Mouse (Mus musculus): ENCODE measurements around the gene 4930590J08Rik. TPM values are rescaled to one million over a fixed set of nuclear protein-coding genes. Genes with fewer than 3 reads are reported as not detected.

4930590J08Rik gene
- polyA plus RNA-seq, 1 experiment from 2014 or later = 1.2 TPM

DNA sequence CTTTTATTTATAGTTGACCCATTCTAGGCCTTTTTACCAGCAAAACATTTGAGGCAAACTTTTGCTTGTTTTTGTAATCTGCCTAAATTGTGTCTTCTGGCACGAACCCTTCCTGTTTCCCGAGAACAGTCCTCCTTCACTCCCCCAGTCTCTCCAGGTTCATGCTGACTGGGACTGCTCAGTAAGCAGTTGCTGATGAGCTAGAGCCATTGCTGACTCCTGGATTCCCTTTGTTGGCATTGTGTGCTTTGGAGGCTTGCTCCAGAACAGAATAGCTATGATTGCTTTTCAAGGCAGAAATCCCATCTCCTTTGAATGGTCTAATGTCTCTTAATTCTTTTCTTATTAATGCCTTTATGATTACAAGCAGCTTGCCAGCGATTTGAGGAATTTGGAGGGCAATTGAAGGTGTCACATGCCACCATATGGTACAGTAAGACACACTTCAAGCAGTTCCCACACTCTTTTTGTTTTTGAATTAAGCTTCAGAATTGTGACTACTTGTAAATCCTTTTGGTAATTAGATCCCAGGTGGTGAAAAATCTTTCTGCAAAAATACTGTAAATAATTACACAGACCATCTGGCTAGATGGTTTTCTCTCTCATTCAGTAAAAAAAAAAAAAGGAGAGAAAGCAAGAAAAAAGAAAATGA is 13.2 kb upstream of the 4930590J08Rik start:
- H3K27me3 ChIP-seq (ENCODE audit: control insufficient read depth, insufficient read depth, low read length) = no peaks in the 10 kb centered on the region
- WGBS = 79% methylated on average over 3 of the region's 3 CpGs
- ATAC-seq (ENCODE audit: low FRiP score) = no peak
- no peak overlapping the region for H3K4me2 ChIP-seq (replicated peaks; ENCODE audit: low read depth, low read length)
- peaks cover 13% of the 10 kb centered on the region for H3K36me3 ChIP-seq (ENCODE audit: control insufficient read depth, insufficient read depth, low read length)
- no peak overlapping the region for H3K27ac ChIP-seq (ENCODE audit: low read depth, low read length)
- no peaks in the 10 kb centered on the region for H3K4me1 ChIP-seq (replicated peaks; ENCODE audit: control insufficient read depth, insufficient read depth, low read length)
- no peak overlapping the region for H3K9ac ChIP-seq (ENCODE audit: low read depth, low read length)
- H3K9me3 ChIP-seq (ENCODE audit: control insufficient read depth, low read length) = no peaks in the 10 kb centered on the region
- no peak overlapping the region for H3K4me3 ChIP-seq (ENCODE audit: low read depth, low read length)
- no peak for DNase-seq (ENCODE audit: low spot score)

- H3K36me3 ChIP-seq (ENCODE audit: control insufficient read depth, insufficient read depth, low read length) = peaks cover 18% of the 10 kb centered on the region
- H3K4me2 ChIP-seq (replicated peaks; ENCODE audit: low read depth, low read length) = no peak overlapping the region
- no peak for ATAC-seq (ENCODE audit: low FRiP score)
- no peak overlapping the region for H3K9ac ChIP-seq (ENCODE audit: low read depth, low read length)
- H3K27ac ChIP-seq (ENCODE audit: low read depth, low read length) = no peak overlapping the region
- H3K9me3 ChIP-seq (ENCODE audit: control insufficient read depth, low read length) = no peaks in the 10 kb centered on the region
- no peaks in the 10 kb centered on the region for H3K4me1 ChIP-seq (replicated peaks; ENCODE audit: control insufficient read depth, insufficient read depth, low read length)
- no peak overlapping the region for H3K4me3 ChIP-seq (ENCODE audit: low read depth, low read length)
- WGBS = 95% methylated on average over 5 of the region's 5 CpGs
- H3K27me3 ChIP-seq (ENCODE audit: control insufficient read depth, insufficient read depth, low read length) = no peaks in the 10 kb centered on the region
- no peak for DNase-seq (ENCODE audit: low spot score)
Measured at GRCm38 (mm10) chr6:91890615-91891014, 12.0 kb upstream of the 4930590J08Rik start.

GRCm38 (mm10) chr6:91891776-91892175 is 10.8 kb upstream of the 4930590J08Rik start:
- no peak overlapping the region for H3K4me2 ChIP-seq (replicated peaks; ENCODE audit: low read depth, low read length)
- H3K27ac ChIP-seq (ENCODE audit: low read depth, low read length) = no peak overlapping the region
- H3K9ac ChIP-seq (ENCODE audit: low read depth, low read length) = no peak overlapping the region
- H3K9me3 ChIP-seq (ENCODE audit: control insufficient read depth, low read length) = no peaks in the 10 kb centered on the region
- H3K36me3 ChIP-seq (ENCODE audit: control insufficient read depth, insufficient read depth, low read length) = peaks cover 11% of the 10 kb centered on the region; the same call in 1 of the 2 replicates
- no peak overlapping the region for H3K4me3 ChIP-seq (ENCODE audit: low read depth, low read length)
- 92% methylated on average over 2 of the region's 2 CpGs for WGBS
- DNase-seq (ENCODE audit: low spot score) (no peak), ATAC-seq (ENCODE audit: low FRiP score) (no peak)
- no peaks in the 10 kb centered on the region for H3K4me1 ChIP-seq (replicated peaks; ENCODE audit: control insufficient read depth, insufficient read depth, low read length)
- no peaks in the 10 kb centered on the region for H3K27me3 ChIP-seq (ENCODE audit: control insufficient read depth, insufficient read depth, low read length)

- DNase-seq (ENCODE audit: low spot score) = no peak
- no peaks in the 10 kb centered on the region for H3K4me1 ChIP-seq (replicated peaks; ENCODE audit: control insufficient read depth, insufficient read depth, low read length)
- no peaks in the 10 kb centered on the region for H3K27me3 ChIP-seq (ENCODE audit: control insufficient read depth, insufficient read depth, low read length)
- peaks cover 29% of the 10 kb centered on the region for H3K36me3 ChIP-seq (ENCODE audit: control insufficient read depth, insufficient read depth, low read length)
- H3K4me3 ChIP-seq (ENCODE audit: low read depth, low read length) = no peak overlapping the region
- 93% methylated on average over 3 of the region's 3 CpGs for WGBS
- no peak for ATAC-seq (ENCODE audit: low FRiP score)
- H3K27ac ChIP-seq (ENCODE audit: low read depth, low read length) = no peak overlapping the region
- no peaks in the 10 kb centered on the region for H3K9me3 ChIP-seq (ENCODE audit: control insufficient read depth, low read length)
- no peak overlapping the region for H3K4me2 ChIP-seq (replicated peaks; ENCODE audit: low read depth, low read length)
- H3K9ac ChIP-seq (ENCODE audit: low read depth, low read length) = no peak overlapping the region
Measured at GRCm38 (mm10) chr6:91896783-91897182, 5.8 kb upstream of the 4930590J08Rik start.

GRCm38 (mm10) chr6:91901505-91901904 is 1.1 kb upstream of the 4930590J08Rik start:
- Histone ChIP-seq H3K9me3 (ENCODE audit: control insufficient read depth, low read length) (no peaks in the 10 kb centered on the region), H3K27me3 (ENCODE audit: control insufficient read depth, insufficient read depth, low read length) (no peaks in the 10 kb centered on the region), H3K9ac (ENCODE audit: low read depth, low read length) (no peak overlapping the region), H3K27ac (ENCODE audit: low read depth, low read length) (no peak overlapping the region), H3K36me3 (ENCODE audit: control insufficient read depth, insufficient read depth, low read length) (peaks cover 18% of the 10 kb centered on the region), H3K4me2 (replicated peaks; ENCODE audit: low read depth, low read length) (no peak overlapping the region), H3K4me3 (ENCODE audit: low read depth, low read length) (no peak overlapping the region), H3K4me1 (replicated peaks; ENCODE audit: control insufficient read depth, insufficient read depth, low read length) (0 out of 2 replicates have a peak, but pooled peaks cover 2% of the 10 kb centered on the region)
- DNase-seq (ENCODE audit: low spot score) (peak; percentile 87), ATAC-seq (ENCODE audit: low FRiP score) (no peak)
- 37% methylated on average over 5 of the region's 5 CpGs for WGBS

DNA sequence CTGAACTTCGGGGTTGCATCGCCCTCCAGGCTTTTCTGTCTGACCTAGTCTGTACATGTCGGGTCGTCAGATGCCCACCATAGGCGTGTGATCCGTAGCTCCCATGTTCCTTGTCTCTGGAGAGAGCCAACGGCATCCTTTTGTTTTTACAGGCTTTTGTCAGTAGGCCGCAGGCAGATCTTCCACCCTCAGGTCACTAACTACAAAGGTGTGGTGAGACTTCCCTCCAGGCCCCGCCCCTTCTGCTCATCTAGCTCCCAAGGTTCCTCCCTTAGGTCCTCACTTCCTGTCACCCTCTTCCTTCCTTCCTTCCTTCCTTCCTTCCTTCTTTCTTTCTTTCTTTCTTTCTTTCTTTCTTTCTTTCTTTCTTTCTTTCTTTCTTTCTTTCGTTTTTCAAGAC is 11.4 kb downstream of the 4930590J08Rik start:
- H3K9ac ChIP-seq (ENCODE audit: low read depth, low read length) = no peak overlapping the region
- no peak overlapping the region for H3K4me2 ChIP-seq (replicated peaks; ENCODE audit: low read depth, low read length)
- H3K9me3 ChIP-seq (ENCODE audit: control insufficient read depth, low read length) = no peaks in the 10 kb centered on the region
- no peak overlapping the region for H3K4me3 ChIP-seq (ENCODE audit: low read depth, low read length)
- H3K27ac ChIP-seq (ENCODE audit: low read depth, low read length) = no peak overlapping the region
- H3K27me3 ChIP-seq (ENCODE audit: control insufficient read depth, insufficient read depth, low read length) = no peaks in the 10 kb centered on the region
- H3K36me3 ChIP-seq (ENCODE audit: control insufficient read depth, insufficient read depth, low read length) = no peaks in the 10 kb centered on the region
- WGBS = 89% methylated on average over 10 of the region's 10 CpGs
- ATAC-seq (ENCODE audit: low FRiP score) (no peak), DNase-seq (ENCODE audit: low spot score) (no peak)
- H3K4me1 ChIP-seq (replicated peaks; ENCODE audit: control insufficient read depth, insufficient read depth, low read length) = no peaks in the 10 kb centered on the region; the same call in 1 of the 2 replicates

DNA sequence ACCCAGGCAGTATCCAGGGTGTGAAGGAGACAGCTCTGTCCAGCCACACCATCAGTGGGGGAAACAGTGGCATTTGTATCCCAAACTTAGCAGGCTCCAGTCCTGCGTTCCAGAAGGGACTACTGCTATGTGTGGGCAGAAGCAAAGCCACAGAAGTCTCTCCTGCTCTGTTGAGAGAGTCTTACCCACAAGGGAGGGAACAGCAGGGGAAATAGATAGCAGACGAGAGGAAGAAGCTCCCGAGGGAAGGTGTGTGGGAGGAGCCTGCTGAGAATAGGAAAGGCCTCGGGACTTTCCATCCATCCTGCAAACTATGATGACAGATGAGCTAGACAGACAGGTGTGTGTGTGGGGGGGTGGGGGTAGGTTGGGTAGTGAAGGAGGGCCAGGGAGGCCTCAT is 14.7 kb downstream of the 4930590J08Rik start:
- DNase-seq (ENCODE audit: low spot score) (no peak), ATAC-seq (ENCODE audit: low FRiP score) (no peak)
- no peaks in the 10 kb centered on the region for H3K27me3 ChIP-seq (ENCODE audit: control insufficient read depth, insufficient read depth, low read length)
- no peaks in the 10 kb centered on the region for H3K36me3 ChIP-seq (ENCODE audit: control insufficient read depth, insufficient read depth, low read length)
- H3K27ac ChIP-seq (ENCODE audit: low read depth, low read length) = no peak overlapping the region
- no peak overlapping the region for H3K4me3 ChIP-seq (ENCODE audit: low read depth, low read length)
- no peaks in the 10 kb centered on the region; the same call in 1 of the 2 replicates for H3K4me1 ChIP-seq (replicated peaks; ENCODE audit: control insufficient read depth, insufficient read depth, low read length)
- H3K9me3 ChIP-seq (ENCODE audit: control insufficient read depth, low read length) = no peaks in the 10 kb centered on the region
- H3K9ac ChIP-seq (ENCODE audit: low read depth, low read length) = no peak overlapping the region
- H3K4me2 ChIP-seq (replicated peaks; ENCODE audit: low read depth, low read length) = no peak overlapping the region
- WGBS = 46% methylated on average over 4 of the region's 4 CpGs

DNA sequence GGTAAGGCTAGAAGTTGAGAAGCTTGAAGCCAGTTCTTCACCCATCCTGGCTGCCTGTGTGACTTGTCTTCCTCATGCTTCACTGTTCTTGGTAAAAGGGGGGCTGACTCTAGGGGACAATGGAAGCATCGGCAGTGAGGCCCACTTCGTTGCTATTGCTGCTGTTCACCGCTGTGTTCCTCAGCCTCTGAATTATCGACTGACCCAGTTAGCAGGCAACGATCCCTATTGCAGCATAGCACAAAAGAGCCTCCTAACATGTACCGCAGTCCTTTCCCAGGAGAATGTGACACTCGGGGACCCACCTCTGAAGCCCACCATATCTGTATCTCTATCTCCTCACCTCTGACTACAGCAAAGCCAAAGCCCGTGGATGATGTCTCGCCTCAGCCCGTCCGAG is 15.1 kb downstream of the 4930590J08Rik start:
- H3K36me3 ChIP-seq (ENCODE audit: control insufficient read depth, insufficient read depth, low read length) = no peaks in the 10 kb centered on the region
- DNase-seq (ENCODE audit: low spot score) = no peak
- no peaks in the 10 kb centered on the region for H3K9me3 ChIP-seq (ENCODE audit: control insufficient read depth, low read length)
- no peak overlapping the region for H3K4me2 ChIP-seq (replicated peaks; ENCODE audit: low read depth, low read length)
- H3K4me1 ChIP-seq (replicated peaks; ENCODE audit: control insufficient read depth, insufficient read depth, low read length) = no peaks in the 10 kb centered on the region
- H3K27me3 ChIP-seq (ENCODE audit: control insufficient read depth, insufficient read depth, low read length) = no peaks in the 10 kb centered on the region
- no peak overlapping the region for H3K27ac ChIP-seq (ENCODE audit: low read depth, low read length)
- ATAC-seq (ENCODE audit: low FRiP score) = no peak
- 73% methylated on average over 11 of the region's 11 CpGs for WGBS
- no peak overlapping the region for H3K4me3 ChIP-seq (ENCODE audit: low read depth, low read length)
- H3K9ac ChIP-seq (ENCODE audit: low read depth, low read length) = no peak overlapping the region

GRCm38 (mm10) chr6:91931231-91931630 is 28.6 kb downstream of the 4930590J08Rik start:
- Histone ChIP-seq H3K27me3 (ENCODE audit: control insufficient read depth, insufficient read depth, low read length) (no peaks in the 10 kb centered on the region), H3K4me1 (replicated peaks; ENCODE audit: control insufficient read depth, insufficient read depth, low read length) (no peaks in the 10 kb centered on the region), H3K27ac (ENCODE audit: low read depth, low read length) (no peak overlapping the region), H3K4me3 (ENCODE audit: low read depth, low read length) (no peak overlapping the region), H3K36me3 (ENCODE audit: control insufficient read depth, insufficient read depth, low read length) (no peaks in the 10 kb centered on the region), H3K9ac (ENCODE audit: low read depth, low read length) (no peak overlapping the region), H3K4me2 (replicated peaks; ENCODE audit: low read depth, low read length) (no peak overlapping the region), H3K9me3 (ENCODE audit: control insufficient read depth, low read length) (no peaks in the 10 kb centered on the region)
- 92% methylated on average over 5 of the region's 5 CpGs for WGBS
- DNase-seq (ENCODE audit: low spot score) (no peak), ATAC-seq (ENCODE audit: low FRiP score) (no peak)
